Mouse (Mus musculus) urinary bladder, postnatal 25 days (tissue): ENCODE results near the gene Fam69b.

ENCODE experiments used
- DNase-seq: peaks from one replicate; pipeline ENCODE4 v3.0.0; 2022; ENCODE audit warnings: low spot score

The Fam69b gene

DNA sequence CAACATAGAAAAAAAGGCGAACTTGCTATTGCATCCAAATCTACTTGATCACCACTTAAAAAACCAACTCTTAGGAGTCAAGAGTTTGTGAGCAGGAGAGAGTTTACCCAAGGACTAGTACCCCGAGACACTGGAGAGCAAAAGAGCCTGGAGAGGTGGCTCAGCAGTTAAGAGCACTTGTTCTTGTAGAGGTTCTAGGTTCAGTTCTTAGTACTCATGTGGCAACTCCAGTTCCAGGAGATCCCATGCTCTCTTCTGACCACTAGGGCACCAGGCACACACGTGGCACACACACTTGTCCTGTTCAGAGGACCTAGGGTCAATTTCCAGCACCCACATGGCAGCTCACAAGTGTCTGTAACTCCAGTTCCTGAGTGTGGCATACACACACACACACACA lies 2.2 kb upstream of the Fam69b start:
- DNase-seq = no peak

DNA sequence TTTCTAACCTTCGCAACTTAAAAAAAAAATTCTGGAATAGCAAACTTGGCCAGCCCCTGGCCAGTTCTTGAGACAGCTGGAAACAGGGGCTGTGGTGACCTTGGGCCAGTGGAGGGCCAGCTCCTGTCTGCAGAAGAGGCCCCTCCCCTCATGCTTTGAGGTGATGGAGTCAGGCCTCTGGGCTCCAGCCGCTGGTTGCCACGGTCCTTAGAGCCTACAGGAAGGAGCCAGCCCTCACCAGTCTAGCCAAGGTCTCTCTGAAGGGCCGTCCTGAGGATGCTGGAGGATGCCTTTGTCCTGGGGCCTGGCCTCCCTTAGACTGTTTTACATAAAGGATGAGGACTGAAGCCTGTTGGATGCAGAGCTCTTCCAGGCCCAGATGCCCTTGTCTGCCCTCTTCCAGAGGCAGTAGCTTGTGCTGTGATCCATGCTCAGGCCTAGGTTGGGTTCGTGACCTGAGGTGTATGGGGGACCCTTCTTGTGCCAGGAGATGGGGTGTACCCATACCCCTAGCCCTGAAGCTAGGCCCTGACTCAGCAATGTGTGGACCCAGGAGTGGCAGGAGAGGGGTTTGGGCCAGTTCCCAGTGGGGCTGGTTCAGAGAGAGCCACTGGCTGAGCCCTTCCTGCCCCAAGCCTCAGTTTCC lies 658 bp downstream of the Fam69b start:
- DNase-seq = no peak

DNA sequence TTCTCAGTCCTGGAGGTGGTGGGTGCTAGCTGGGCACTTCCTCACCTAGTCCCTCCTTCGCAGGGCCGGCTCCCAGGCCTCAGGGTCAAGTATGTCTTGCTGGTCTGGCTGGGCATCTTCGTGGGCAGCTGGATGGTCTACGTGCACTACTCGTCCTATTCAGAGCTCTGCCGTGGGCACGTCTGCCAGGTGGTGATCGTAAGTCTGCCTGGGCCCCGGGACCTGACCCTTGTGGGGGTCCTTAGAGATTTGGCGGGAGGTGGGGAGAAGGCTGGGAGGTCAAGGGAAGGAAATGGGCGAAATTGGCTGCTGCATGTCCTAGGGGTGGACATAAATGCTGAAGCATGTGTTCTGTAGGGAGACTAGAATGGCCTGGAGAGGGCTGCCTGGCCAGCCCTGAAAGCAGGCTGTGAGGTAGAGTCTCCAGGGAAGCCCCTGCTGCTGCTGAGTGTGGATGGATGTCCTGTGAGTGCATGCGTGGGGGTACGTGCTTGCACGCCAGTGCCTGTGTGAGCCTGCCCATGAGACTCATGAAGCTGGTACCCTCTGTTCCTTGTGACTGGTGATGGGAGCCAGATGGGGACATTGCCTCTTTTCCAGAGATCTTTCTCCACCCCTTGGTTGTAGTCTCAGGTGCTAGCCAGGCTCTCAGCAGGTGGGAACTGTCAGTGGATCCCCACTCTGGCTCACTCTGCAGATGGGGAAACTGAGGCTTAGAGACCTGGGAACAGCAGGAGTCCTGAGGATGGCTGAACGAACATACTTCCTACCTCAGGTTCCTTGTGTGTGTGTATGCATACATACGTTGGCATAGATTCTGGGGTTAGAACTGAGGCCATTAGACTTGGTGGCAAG lies 4.5 kb downstream of the Fam69b start:
- no peak for DNase-seq

DNA sequence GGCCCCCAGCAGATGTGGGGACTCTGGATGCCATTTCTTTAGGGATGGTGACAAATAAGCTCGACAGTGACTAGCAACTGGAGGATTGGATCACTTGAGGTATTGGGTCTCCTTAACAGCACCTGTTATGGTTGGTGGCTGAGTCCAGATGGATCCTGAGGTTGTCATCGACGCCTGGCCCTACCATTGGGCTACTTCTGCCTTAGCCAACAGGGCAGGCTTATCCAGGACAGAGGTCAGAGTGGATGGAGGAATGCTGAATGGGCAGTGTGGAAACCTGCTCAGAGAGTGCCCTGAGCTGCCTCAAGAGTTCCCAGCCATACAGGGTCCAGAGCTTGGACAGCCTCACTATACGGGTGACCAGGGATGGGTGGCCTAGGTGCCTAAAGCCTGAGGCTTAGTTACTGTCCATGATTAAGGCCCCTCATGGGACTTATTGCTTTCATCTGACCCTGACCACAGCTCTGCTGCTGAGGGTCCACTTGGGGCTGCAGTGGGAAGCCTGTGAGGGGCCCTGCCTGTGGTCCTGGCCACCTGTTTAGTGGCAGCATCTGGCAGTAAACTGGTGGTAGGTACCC lies 5.8 kb downstream of the Fam69b start:
- no peak for DNase-seq

DNA sequence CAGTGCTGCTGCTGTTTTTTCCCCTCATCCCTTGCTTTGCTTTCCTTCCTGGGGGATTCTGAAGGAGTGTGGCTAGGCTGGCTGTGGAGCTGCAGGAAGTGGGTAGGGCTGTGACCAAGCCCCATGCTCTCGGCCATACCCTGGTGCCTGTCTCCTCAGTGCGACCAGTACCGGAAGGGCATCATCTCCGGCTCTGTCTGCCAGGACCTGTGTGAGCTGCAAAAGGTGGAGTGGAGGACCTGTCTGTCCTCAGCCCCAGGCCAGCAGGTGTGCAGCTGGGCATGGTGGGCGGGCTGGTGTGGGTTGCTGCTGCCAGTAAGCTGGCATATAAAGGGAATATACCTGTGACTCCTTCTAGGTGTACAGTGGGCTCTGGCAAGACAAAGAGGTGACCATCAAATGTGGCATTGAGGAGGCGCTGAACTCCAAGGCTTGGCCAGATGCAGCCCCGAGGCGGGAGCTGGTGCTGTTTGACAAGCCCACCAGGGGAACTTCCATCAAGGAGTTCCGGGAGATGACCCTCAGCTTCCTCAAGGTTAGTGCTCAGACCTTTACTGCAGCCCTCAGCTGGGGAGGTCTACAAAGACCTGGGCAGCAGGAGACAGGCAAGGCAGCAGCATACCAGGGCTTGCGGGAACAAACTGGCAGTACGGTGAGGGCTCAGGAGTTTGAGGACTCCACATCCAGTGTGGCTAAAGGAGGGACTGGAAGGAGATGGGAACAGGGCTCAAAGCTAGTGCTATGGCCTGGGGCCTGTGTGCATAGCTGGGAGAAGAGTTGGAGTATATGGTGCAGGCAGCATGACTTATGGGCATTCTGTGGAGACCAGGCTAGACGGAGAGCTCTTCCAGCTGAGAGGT lies 6.6 kb downstream of the Fam69b start:
- no peak for DNase-seq

DNA sequence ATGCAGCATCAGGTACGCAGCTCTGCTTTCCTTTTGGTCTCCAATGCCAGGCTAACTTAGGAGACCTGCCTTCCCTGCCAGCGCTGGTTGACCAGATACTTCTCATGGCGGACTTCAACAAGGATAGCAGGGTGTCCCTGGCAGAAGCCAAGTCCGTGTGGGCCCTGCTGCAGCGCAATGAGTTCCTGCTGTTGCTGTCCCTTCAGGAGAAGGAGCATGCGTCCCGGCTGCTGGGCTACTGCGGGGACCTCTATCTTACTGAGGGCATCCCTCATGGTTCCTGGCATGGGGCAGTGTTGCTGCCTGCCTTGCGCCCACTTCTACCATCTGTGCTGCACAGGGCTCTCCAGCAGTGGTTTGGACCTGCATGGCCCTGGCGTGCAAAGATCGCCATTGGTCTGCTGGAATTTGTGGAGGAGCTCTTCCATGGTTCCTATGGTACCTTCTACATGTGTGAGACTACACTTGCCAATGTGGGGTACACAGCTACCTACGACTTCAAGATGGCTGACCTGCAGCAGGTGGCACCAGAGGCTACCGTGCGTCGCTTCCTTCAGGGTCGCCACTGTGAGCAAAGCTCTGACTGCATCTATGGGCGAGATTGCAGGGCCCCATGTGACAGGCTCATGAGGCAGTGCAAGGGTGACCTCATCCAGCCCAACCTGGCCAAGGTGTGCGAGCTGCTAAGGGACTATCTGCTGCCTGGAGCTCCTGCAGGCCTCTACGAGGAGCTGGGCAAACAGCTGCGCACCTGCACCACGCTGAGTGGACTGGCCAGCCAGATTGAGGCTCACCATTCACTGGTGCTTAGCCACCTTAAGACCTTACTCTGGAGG lies 7.5 kb downstream of the Fam69b start:
- DNase-seq = no peak

DNA sequence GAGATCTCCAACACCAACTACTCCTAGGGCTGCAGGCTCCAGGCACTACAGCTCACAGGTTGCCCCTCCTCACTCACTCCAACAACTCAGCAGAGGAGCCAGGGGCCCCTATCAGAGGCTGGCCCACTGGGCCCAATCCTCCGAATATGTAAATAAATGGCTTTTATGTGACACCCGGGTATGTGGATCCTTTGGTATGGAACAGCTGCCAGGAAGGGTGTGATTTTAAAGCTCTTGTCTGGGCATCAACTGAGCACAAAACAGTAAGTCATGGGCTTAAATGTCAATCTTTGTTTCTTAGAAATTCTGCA lies 8.0 kb downstream of the Fam69b start:
- DNase-seq = no peak

DNA sequence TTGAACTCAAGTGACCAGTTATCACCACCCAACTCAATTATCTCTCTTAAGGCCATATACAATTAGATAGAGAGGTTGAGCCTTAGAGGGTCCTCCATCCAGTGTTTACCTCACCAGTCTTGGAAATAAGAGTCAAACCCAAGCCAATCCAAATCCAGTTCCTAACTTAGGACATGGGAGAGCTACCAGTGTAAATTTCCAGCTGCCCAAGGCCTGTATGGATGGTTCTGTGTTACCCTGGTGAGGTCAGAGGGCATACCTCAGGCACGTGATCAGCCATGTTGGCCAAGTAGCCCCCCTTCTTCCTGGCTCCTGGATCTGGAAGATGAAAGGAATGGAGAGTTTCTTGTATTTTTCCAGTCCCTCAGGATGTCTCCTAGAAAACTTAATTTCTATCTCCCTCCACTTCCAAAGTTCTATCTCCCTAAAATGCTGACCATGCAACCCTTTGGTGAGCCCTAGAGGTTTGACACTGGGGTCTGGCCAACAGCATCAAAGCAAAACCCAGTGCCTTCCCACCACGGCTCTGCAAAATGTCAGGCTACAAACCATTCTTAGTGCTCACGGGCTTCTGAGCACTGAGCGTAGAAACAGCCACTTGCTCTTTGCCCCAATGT lies 9.2 kb downstream of the Fam69b start:
- DNase-seq = no peak

DNA sequence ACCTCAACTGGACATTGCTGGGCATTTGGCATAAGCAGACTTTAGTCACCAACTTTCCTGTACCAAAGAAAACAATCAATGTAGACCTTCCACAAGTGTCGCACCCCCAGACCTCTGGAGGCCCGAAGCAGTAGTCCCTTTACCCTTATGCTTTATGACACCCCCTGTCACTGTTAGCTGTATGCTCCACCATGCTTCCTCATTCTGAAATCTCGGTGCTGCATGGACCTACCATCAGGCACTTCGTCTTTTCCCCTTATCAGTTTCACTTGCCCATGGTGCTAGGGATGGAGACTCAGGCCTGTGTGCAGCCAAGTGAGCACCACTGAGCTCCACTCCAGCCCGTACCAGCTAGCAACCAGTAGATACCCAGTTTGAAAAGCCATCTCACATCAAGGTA lies 9.8 kb downstream of the Fam69b start:
- DNase-seq = no peak

DNA sequence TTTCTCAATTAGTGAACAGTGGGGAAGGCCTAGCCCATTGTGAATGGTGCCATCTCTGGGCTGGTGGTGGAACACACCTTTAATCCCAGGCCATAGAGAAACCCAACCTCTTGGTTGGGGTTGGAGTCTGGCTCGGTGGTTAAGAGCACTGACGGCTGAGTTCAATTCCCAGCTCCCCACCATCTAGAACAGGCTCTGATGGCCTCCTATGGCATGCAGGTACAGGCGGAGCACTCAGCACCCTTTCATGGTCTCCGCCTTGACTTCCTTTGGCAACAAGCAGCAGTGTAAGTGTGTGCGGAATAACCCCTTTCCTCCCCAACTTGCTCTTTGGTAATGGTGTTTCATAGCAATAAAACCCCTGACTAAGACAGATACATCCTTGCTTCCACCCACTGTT lies 10.3 kb downstream of the Fam69b start:
- DNase-seq = no peak

DNA sequence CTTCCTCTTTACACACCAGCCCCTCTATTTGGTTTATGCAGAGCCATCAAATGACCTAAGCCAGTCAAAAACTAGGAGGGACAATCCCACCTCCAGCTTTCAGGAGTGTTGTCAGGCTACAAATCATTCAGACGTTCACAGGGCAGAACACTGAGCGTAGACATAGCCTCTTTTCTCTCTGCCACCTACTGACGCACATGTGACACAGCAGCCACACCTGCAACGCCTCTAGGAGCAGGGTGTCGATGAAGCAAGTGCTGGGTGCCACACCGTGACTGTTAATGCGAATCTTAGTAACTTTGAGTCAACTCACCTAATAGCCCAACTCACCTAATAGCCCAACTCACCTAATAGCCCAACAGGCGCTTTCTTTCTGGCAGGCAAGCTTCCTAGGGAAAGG lies 10.8 kb downstream of the Fam69b start:
- DNase-seq = no peak

DNA sequence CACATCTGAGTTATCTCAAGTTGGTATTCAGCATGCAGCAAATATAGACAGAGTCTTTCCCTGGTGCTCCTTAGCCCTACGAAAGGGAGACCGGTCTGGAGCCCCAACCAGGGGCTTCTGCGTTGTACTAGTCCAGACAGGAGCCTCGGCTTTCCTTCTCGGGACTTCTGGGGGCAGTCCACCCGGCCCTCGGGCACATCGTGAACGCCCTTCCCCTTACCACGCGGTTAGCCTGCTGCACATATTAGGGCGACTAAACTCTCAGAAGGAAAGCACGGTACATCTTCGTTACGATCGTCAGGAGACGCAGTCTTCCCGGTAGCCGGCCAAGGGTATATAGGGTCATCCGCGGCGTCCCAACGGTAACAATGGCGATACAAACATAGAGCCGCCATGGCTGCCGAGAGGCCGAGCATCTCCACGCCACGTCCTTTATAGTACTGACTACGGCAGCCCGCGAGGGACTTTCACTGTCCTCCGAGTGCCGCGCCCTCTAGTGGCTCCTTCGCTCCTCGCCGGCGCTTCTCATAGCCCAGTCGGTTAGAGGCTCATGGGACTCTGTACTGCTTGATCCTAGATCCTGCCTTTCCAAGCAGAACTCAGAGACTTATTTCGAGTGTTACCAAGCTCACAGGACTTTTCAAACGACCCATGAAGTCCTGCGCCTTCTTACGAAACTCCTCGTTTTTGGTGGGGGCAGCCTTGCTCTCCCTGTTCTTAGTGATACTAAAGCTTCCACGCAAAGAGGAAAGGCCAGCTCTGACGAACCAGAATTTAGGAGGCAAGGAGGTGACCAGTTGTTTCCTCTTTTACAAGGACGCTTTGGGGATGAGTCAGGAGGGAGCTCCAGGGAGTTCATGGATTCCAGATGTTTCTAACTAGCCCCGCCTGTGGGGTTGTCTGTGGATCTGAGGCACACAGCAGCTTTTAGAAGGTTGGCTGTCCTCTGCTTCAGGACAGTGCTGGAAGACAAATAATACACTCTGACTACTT lies 11.9 kb downstream of the Fam69b start:
- DNase-seq = peak; percentile 99

DNA sequence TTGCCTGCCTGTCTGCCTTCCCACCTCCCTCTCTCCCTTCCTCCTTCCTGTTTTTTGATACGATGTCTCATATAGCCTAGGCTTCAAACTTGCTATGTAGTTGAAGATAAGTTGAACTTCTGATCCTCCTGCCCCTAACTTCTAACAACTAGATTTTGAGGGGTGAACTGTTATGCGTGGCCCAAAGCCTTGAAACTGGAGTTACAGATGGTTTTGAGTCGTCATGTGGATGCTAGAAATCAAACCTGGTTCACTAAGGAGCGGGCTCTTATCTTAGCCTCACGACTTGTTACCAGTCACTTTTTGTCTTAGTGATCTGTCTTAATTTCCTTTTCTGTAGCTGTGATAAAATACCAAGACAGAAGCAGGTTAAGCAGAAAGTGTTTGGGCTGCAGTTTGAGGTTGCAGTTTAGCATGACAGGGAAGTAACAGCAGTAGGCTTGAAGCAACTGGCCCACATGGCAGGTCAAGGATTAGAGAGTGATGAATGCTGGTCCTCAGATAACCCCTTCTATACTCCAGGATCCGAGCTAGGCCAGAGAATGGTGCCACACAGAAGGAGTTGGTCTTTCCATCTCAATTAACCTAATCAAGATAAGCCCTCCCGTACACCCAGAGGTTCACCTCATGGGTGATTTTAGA lies 12.9 kb downstream of the Fam69b start:
- no peak for DNase-seq

DNA sequence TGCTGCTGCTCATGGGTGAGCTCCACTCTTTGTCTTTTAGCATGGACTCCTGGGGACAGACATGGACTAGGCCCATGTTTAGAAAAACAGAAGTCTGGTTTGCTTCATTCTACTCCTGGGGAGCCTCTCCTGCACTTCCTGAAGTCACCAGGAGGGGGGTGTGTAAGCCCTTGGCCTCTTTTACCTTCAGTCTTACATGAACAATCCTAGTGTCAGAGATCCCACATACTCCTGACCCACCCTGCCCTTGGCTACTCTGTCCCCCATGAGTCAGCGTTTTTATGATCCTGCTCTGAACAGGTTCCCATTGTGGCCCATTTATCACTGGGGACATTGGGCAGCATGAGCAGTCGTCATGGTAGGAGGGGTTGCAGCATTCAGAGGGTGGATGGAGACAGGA lies 15.7 kb downstream of the Fam69b start:
- no peak for DNase-seq

DNA sequence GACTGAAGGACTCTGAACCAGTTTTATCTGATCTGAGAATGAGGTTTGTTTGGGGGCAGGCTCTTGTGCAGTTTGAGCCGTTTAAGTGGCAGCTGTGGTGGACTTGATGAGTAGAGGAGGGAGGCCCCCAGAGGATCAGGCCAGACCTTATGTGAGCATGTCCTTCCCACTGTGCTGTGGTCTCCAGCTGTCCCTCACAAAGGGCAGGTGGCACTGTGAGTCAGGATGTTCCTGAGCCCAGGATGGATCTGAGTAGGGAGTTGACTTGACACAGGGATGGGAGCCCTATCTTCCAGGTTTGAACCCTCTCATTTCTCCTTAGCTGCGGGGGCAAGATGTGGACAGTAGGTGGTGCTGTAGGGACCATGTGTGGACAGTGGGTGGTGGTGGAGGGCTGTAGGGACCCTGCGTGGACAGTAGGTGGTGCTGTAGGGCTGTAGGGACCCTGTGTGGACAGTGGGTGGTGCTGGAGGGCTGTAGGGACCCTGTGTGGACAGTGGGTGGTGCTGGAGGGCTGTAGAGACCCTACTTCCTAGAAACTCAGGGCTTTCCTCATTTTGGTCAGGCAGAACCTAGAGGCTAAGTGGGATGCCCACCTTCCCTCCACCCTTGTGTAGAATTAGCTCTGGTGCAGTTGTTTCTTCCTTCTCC lies 18.5 kb downstream of the Fam69b start:
- no peak for DNase-seq

DNA sequence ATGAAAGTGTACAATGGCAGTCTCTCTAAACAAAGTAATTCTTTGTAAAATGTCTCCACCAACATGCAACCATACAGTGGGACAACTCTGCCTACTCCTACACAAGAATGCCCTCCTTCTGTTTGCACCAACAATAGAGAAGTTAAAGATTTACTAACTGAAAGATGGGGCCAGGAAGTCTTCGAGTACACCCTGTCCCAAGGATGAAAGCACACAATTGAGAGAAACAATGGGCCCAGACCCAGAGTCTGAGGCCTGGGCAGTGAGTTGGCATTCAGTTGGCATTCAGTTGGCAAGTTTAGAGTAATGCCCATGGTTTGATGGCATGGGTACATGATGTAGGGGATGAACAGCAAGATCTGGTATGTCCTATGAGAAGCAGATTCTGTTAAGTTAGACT lies 26.4 kb downstream of the Fam69b start:
- DNase-seq = no peak

DNA sequence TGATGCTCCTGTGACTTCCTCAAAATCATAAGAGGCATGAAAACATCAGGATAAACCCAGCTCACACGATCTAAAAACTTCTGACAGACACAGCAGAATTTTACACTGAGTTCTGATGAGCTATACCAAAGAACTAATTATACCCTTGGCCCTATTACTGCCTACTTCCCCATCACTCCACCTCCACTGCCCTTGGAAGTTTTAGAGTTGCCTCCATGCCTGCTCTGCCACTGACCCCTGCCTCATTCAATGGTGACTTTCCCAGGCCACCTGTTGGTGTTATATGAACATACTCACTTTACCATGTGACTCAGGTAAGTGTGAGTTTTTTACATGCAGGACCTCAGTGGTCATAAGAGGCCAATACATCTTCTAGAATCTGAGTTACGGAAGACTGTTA lies 29.2 kb downstream of the Fam69b start:
- no peak for DNase-seq

DNA sequence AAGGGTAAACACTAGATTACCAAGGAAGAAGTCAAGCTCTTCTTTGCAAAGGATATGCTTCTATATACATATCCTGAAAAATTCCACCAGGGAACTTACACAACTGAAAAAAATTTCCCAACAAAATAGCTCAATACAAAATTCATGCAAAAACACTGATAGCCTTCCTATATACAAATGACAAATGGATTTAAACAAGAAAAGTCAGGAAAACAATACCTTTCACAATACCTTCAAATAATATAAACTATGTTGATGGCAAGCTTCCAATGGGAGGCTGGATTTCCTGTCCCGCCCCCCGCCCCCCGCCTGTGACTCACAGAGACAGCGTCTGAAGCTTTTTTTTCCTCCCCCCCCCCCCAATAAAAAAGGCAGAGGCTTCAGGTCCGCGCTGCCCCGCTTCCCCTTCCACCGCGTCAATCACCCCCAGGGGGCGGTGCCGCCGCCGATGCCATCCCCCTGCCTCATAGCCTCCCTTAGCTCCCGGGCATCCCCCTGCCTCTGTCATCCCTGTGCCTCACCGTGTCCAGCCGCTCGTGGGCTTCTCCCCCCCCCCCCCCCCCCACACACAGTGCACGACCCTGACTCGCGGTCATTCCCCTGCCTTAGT lies 33.0 kb downstream of the Fam69b start:
- no peak for DNase-seq
